Mouse (Mus musculus) C3H10T1/2 (cell line): Measurements from ENCODE around the gene Ugt2b5. TPM values are rescaled to one million over a fixed set of nuclear protein-coding genes. Genes with fewer than 3 reads are reported as not detected.

Source experiments
- polyA plus RNA-seq, 2 experiments: library from polyadenylated mRNA; unstranded; fragments of >200 nt; fragmentation: generic; extraction: Trizol; gene quantifications; one replicate each; pipeline ENCODE4 v1.2.1; 2012; ENCODE audit warnings: missing spikeins in 2 of 2

Gene Ugt2b5
- polyA plus RNA-seq, result not detected

GRCm38 (mm10) chr5:87140196-87140595 lies at the start of gene Ugt2b5:
Gene Ugt2b5, minus strand, starts transcription at chr5:87140318.

GRCm38 (mm10) chr5:87092346-87093027 lies 47.6 kb downstream of the Ugt2b5 start, which contains the start of gene Ugt2b36:
Gene Ugt2b36, minus strand, starts transcription at chr5:87092555.

Other genes with a start within 250 kb of the Ugt2b5 start
- gene Ugt2b34, start 233.4 kb downstream of the Ugt2b5 start, polyA plus RNA-seq, result not detected
- not detected for gene Ugt2b1, start 213.8 kb downstream of the Ugt2b5 start, polyA plus RNA-seq
- not detected for gene Ugt2b35, start 139.5 kb downstream of the Ugt2b5 start, polyA plus RNA-seq
- not detected for gene Ugt2b36, start 47.8 kb downstream of the Ugt2b5 start, polyA plus RNA-seq
- not detected for gene Ugt2b37, start 114.5 kb upstream of the Ugt2b5 start, polyA plus RNA-seq
- not detected for gene Ugt2a3, start 196.9 kb upstream of the Ugt2b5 start, polyA plus RNA-seq